Mouse (Mus musculus): Measurements from ENCODE around the gene Micall2.

Gene Micall2

DNA sequence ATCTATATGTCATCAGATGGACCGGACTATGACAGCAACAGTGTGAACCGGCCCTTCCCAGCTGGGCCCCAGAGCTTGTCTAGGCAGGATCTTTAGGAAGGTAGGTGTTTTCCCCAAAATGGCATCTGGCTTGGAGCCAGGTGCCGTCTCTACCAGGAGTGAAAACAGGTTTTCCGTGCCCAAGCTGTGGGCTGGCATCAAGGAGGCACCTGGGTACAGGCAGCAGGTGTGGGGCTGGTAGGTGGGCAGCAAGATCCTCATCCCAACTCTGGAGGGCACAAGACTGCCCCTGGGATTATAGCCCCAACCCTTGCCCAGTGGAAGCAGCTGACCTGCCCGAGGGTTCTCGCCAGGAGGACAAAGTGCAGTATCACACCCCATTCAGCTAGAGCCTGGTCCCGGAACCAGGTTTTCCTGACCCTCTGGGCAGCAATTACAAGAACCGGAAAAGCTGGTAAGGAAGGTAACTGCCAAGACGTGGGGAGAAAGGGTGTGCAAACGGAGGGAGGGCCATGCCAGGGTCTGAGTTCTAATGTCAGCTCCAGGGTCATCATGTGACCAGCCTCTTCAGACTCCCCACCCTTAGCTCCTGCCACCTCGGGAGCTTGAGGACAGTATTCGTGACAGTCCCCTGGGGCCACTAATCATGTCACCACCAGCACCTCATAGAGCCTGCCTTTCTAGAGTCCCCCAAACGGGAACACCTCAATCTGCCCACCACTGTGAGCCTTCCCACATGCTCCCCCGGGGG lies 1.9 kb upstream of the Micall2 start:
- POLR2A ChIA-PET, result interaction anchor here in 3 of 4 experiments (0.5 to 6.1 kb wide), 3 partner anchors 12 to 44 kb away, joined by 3 to 65 read pairs (median 6); no protein-coding TSS in a partner anchor
- CTCF ChIA-PET, result interaction anchor here (0.6 to 1.4 kb wide), 9 partner anchors 9 to 50 kb away, joined by 3 to 8 read pairs (median 3); no protein-coding TSS in a partner anchor

DNA sequence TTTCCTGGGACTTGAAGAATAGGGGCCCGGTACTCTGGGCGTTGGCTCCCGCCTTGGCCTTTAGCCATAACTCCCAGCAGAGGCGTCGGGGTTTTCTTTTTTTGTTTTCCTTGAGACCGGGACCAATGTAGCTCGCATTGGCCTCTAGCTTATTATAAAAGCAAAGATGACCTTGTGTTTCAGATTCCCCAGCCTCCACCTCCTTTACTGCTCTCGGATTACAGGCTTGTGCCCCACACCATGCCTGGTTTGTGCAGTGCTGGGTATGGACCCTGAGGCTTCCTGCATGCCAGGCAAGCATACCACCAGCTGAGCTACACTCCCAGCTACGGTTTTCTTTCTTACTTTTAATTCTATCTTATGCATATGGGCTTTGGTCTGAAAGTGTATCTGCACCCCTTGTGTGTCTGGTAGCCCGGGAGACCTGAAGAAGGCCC lies 386 bp upstream of the Micall2 start:
- POLR2A ChIA-PET, result interaction anchor here in 3 of 4 experiments (0.6 to 6.1 kb wide), 28 partner anchors 9 to 740 kb away, joined by 3 to 65 read pairs (median 4); partner anchors contain the start of genes 3110082I17Rik (in 1 of the 3), Get4 (in 1 of the 3), Ints1 (in 1 of the 3) and Pdgfa (in 1 of the 3)
- CTCF ChIA-PET, result interaction anchor here (0.6 to 2.4 kb wide), 29 partner anchors 9 to 1960 kb away, joined by 3 to 15 read pairs (median 5); partner anchors contain the start of gene Ints1 (in 1 of the 4)

DNA sequence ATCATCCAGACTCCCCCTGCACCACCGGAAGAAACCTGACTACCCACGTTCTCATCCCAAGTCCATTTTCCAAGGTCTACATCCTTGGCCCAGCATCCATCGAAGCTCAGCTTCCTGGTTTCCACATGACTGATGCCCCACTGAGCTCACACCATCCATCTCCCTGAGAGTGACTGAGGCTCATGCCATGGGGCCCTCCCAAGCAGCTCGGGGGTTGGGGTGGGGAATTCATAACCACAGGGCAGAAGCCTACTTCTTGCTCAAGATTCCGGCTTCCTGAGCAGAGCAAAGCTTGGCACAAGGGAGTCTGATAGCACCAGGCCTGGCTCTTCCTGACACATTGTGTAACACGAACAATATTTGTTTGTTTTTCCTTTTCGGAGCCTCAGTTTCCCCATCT lies 1.4 kb downstream of the Micall2 start:
- POLR2A ChIA-PET, result interaction anchor here in 2 of 4 experiments (0.5 to 6.1 kb wide), 3 partner anchors 9 to 768 kb away, joined by 5 to 65 read pairs (median 11); no protein-coding TSS in a partner anchor
- CTCF ChIA-PET, result interaction anchor here in 2 of 4 experiments (0.6 to 2.4 kb wide), 4 partner anchors 11 to 81 kb away, joined by 3 to 15 read pairs (median 8); no protein-coding TSS in a partner anchor

- ChIA-PET CTCF (interaction anchor here in 1 of 4 experiments (0.7 kb wide), 1 partner anchor 252 kb away, joined by 3 read pairs; no protein-coding TSS in a partner anchor), POLR2A (interaction anchor here in 1 of 4 experiments (0.5 kb wide), 1 partner anchor 768 kb away, joined by 5 read pairs; no protein-coding TSS in a partner anchor)
Observed at GRCm38 (mm10) chr5:139734016-139734415, 2.1 kb downstream of the Micall2 start.

- POLR2A ChIA-PET, result interaction anchor here in 3 of 4 experiments (0.8 to 1.7 kb wide), 6 partner anchors 9 to 22 kb away, joined by 4 to 11 read pairs (median 5); no protein-coding TSS in a partner anchor
- CTCF ChIA-PET, result interaction anchor here (0.9 to 1.7 kb wide), 5 partner anchors 10 to 22 kb away, joined by 3 to 5 read pairs (median 4); no protein-coding TSS in a partner anchor
Observed at GRCm38 (mm10) chr5:139732634-139733107, 3.5 kb downstream of the Micall2 start.

- ChIA-PET CTCF (interaction anchor here (0.7 to 1.7 kb wide), 8 partner anchors 13 to 125 kb away, joined by 3 to 11 read pairs (median 4); partner anchors contain the start of gene Ints1 (in 1 of the 4)), POLR2A (interaction anchor here in 2 of 4 experiments (0.6 to 2.6 kb wide), 6 partner anchors 9 to 646 kb away, joined by 3 to 8 read pairs (median 4); no protein-coding TSS in a partner anchor)
Observed at GRCm38 (mm10) chr5:139730712-139731486, 5.2 kb downstream of the Micall2 start.

GRCm38 (mm10) chr5:139727261-139727660 lies 8.9 kb downstream of the Micall2 start:
- ChIA-PET POLR2A (interaction anchor here in 3 of 4 experiments (0.6 to 7.3 kb wide), 11 partner anchors 9 to 1554 kb away, joined by 3 to 65 read pairs (median 4); partner anchors contain the start of genes Micall2 (in 3 of the 3) and Ints1 (in 1 of the 3)), CTCF (interaction anchor here in 2 of 4 experiments (0.7 to 1.0 kb wide), 4 partner anchors 10 to 1509 kb away, joined by 3 to 4 read pairs (median 4); no protein-coding TSS in a partner anchor)

DNA sequence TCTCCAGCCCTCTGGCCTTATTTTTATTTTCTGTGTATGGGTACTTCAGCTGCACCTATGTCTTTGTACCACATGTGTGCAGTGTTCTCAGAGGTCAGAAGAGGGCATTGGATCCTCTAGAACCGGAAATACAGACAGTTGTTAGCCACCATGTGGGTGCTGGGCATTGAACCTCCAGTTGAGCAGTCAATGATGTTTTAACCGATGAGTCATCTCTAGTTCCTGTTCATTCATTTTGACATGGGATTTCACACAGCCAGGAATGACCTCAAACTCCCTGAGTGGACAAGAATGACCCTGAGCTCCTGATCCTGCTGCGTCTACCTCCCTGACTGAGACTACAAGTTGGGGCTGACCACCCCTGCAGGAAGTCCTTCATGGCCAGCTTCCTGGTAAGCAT lies 9.9 kb downstream of the Micall2 start:
- CTCF ChIA-PET, result interaction anchor here in 1 of 4 experiments (0.8 kb wide), 1 partner anchor 9 kb away, joined by 4 read pairs; no protein-coding TSS in a partner anchor

DNA sequence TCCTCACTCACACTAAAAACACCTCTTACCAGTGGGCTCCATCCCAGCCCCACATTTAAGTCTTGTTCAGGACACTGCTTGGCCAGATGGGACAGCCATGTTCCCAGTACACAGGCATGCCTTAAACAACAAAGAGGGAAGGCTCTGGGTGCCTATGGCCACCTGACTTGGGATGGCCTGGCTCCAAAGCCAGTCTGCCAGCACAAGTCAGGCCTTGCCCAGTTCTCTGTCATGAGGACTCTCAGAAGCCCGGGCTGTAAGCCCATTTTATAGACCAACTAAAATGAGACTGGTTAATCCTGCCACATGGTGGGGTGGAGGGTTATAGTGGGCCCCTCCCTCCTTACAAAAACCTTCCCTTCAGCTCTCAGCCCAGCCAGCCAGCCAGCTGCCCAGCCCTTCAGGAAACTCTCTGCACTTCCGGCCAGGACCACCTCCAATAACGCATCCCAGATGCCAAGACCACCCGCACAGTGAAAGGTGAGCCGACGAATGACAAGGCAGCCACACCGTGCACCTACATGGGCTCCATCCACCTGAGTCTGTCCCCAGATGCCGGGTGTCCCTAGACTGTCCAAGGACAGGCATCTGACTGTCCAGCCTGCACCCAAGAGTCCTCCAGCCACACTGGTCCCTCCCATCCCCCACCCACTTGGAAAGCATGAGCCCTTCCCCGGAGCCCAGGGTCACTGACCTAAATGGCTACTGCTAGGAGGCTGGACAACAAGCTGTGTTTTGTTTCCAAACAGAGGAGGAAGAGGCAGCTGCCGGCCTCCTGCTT lies 11.6 kb downstream of the Micall2 start:
- POLR2A ChIA-PET, result interaction anchor here in 2 of 4 experiments (0.7 to 7.3 kb wide), 8 partner anchors 8 to 386 kb away, joined by 3 to 65 read pairs (median 6); partner anchors contain the start of genes 3110082I17Rik (in 1 of the 2) and Micall2 (in 1 of the 2)
- CTCF ChIA-PET, result interaction anchor here in 3 of 4 experiments (0.7 to 2.6 kb wide), 6 partner anchors 22 to 439 kb away, joined by 3 to 14 read pairs (median 4); no protein-coding TSS in a partner anchor

More for the DNA sequence above, 9.9 kb downstream of the Micall2 start:
- POLR2A ChIA-PET, result interaction anchor here in 2 of 4 experiments (0.7 to 7.3 kb wide), 5 partner anchors 10 to 924 kb away, joined by 4 to 65 read pairs (median 4); partner anchors contain the start of gene Micall2 (in 2 of the 2)

- CTCF ChIA-PET, result interaction anchor here in 3 of 4 experiments (0.7 to 2.6 kb wide), 13 partner anchors 10 to 405 kb away, joined by 3 to 14 read pairs (median 4); partner anchors contain the start of genes Ints1 (in 1 of the 3) and Micall2 (in 1 of the 3)
- POLR2A ChIA-PET, result interaction anchor here in 3 of 4 experiments (0.6 to 7.3 kb wide), 17 partner anchors 10 to 384 kb away, joined by 3 to 65 read pairs (median 5); partner anchors contain the start of genes Micall2 (in 3 of the 3), 3110082I17Rik (in 1 of the 3) and Zfand2a (in 1 of the 3)
Observed at GRCm38 (mm10) chr5:139723113-139723512, 13.0 kb downstream of the Micall2 start.

DNA sequence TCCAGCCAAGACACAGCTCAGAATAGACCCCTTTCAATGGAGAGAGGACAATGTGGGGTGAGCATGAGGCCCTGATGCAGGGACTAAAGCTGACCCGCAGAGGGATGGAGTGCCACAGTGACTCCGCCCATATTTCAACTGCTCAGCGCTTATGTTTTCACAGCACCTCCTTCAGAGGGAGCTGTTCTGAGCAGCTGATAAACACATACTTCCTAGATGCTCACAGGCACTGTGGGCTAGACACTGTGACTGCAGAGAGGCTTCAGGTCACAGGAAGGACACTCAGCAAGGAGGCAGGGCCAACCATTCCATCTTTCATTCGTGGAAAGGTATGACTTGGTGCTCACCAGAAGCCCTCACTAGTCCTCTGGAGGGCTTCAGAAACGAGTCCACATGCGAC lies 13.4 kb downstream of the Micall2 start:
- ChIA-PET POLR2A (interaction anchor here (0.6 to 7.3 kb wide), 17 partner anchors 9 to 906 kb away, joined by 3 to 65 read pairs (median 5); partner anchors contain the start of genes Micall2 (in 3 of the 4) and Zfand2a (in 1 of the 4)), CTCF (interaction anchor here in 3 of 4 experiments (0.7 to 2.6 kb wide), 12 partner anchors 10 to 404 kb away, joined by 3 to 14 read pairs (median 4); partner anchors contain the start of genes Ints1 (in 1 of the 3) and Micall2 (in 1 of the 3))

GRCm38 (mm10) chr5:139718949-139719348 lies 17.2 kb downstream of the Micall2 start:
- ChIA-PET POLR2A (interaction anchor here (1.0 to 2.9 kb wide), 6 partner anchors 12 to 31 kb away, joined by 3 to 11 read pairs (median 6); partner anchors contain the start of gene Micall2 (in 1 of the 4)), CTCF (interaction anchor here in 3 of 4 experiments (0.6 to 4.8 kb wide), 14 partner anchors 10 to 365 kb away, joined by 3 to 38 read pairs (median 8); partner anchors contain the start of gene Micall2 (in 2 of the 3))

- POLR2A ChIA-PET, result interaction anchor here (1.0 to 2.9 kb wide), 7 partner anchors 14 to 32 kb away, joined by 3 to 11 read pairs (median 5); partner anchors contain the start of gene Micall2 (in 2 of the 4)
- CTCF ChIA-PET, result interaction anchor here (0.6 to 4.8 kb wide), 20 partner anchors 9 to 365 kb away, joined by 3 to 38 read pairs (median 6); partner anchors contain the start of gene Micall2 (in 3 of the 4)
Observed at GRCm38 (mm10) chr5:139718540-139718939, 17.6 kb downstream of the Micall2 start.

- ChIA-PET POLR2A (interaction anchor here (0.6 to 2.9 kb wide), 11 partner anchors 9 to 856 kb away, joined by 3 to 11 read pairs (median 4); partner anchors contain the start of gene Micall2 (in 2 of the 4)), CTCF (interaction anchor here (0.5 to 4.8 kb wide), 42 partner anchors 9 to 763 kb away, joined by 3 to 38 read pairs (median 4); partner anchors contain the start of genes Micall2 (in 4 of the 4) and Ints1 (in 1 of the 4))
Observed at GRCm38 (mm10) chr5:139717723-139718122, 18.4 kb downstream of the Micall2 start.

- POLR2A ChIA-PET, result interaction anchor here in 1 of 4 experiments (1.3 kb wide), 1 partner anchor 45 kb away, joined by 3 read pairs; no protein-coding TSS in a partner anchor
Observed at GRCm38 (mm10) chr5:139706496-139706895, 29.6 kb downstream of the Micall2 start.

More at GRCm38 (mm10) chr5:139706496-139706895, 29.6 kb downstream of the Micall2 start:
- CTCF ChIA-PET, result interaction anchor here in 1 of 4 experiments (1.0 kb wide), 1 partner anchor 11 kb away, joined by 3 read pairs; no protein-coding TSS in a partner anchor

Data from embryonic stem cell, embryonic (primary cell).